In genomic region chr15:38415091-38415486, GRCm38 (mm10) we compare ENCODE assay signal across 18 mouse cellular contexts.
A peak's percentile ranks its signal among the peaks of the same experiment; 100 is the strongest.
DNase-seq lines count a peak whose midpoint lies in the region; ATAC-seq lines count a peak whose summit lies in the region.
"Had no signal": no experiment of that assay in that cellular context is flagged by ENCODE, and none has a peak within 500 bp of the region (broad histone marks: within the 10 kb centered on the region; RNA-seq: fewer than 3 reads in every experiment).

No protein-coding gene starts in this region.

- H3K36me3 ChIP-seq in kidney, embryonic 14.5 days (ENCODE audit: control insufficient read depth, insufficient read depth, low read length) = no peaks in the 10 kb centered on the region
- H3K36me3 ChIP-seq in lung, embryonic 16.5 days (ENCODE audit: control insufficient read depth, insufficient read depth, low read length) = no peaks in the 10 kb centered on the region
- H3K36me3 ChIP-seq: liver, embryonic 15.5 days; neural tube, embryonic 13.5 days had no signal

- H3K27me3 ChIP-seq in kidney, embryonic 14.5 days (ENCODE audit: control insufficient read depth, insufficient read depth, low read length) = no peaks in the 10 kb centered on the region
- no peaks in the 10 kb centered on the region for H3K27me3 ChIP-seq in lung, embryonic 16.5 days (ENCODE audit: control insufficient read depth, insufficient read depth, low read depth, low read length)
- H3K27me3 ChIP-seq: CH12.LX; liver, embryonic 15.5 days; neural tube, embryonic 13.5 days had no signal

- peak; percentile 34; the same call in 1 of the 2 replicates for ATAC-seq in kidney, embryonic 14.5 days (ENCODE audit: low FRiP score, low TSS enrichment)
- peak; percentile 44; the same call in 1 of the 2 replicates for ATAC-seq in lung, embryonic 16.5 days (ENCODE audit: low read depth)
- ATAC-seq in erythroblast, adult 5-6 weeks (replicated peaks; ENCODE audit: low FRiP score, poor library complexity, severe bottlenecking) = no peak
- ATAC-seq: activated CD4-positive, CD25-positive, alpha-beta regulatory T cell, adult 4 months; forebrain, embryonic 16.5 days had no signal

- WGBS in kidney, embryonic 14.5 days = 26% methylated on average over 2 of the region's 2 CpGs
- 40% methylated on average over 2 of the region's 2 CpGs for WGBS in lung, embryonic 16.5 days

- H3K27ac ChIP-seq in kidney, embryonic 14.5 days (ENCODE audit: low read depth, low read length) = no peak overlapping the region
- H3K27ac ChIP-seq in lung, embryonic 16.5 days (ENCODE audit: low read length) = peak overlapping the region; percentile 23; the same call in 1 of the 2 replicates
- H3K27ac ChIP-seq: liver, embryonic 15.5 days; neural tube, embryonic 13.5 days had no signal

- no peak overlapping the region for H3K4me3 ChIP-seq in kidney, embryonic 14.5 days (ENCODE audit: low read length)
- H3K4me3 ChIP-seq in lung, embryonic 16.5 days (ENCODE audit: low read length) = no peak overlapping the region
- H3K4me3 ChIP-seq: liver, embryonic 15.5 days; megakaryocyte, embryonic 14.5 days; neural tube, embryonic 13.5 days had no signal

- H3K4me1 ChIP-seq in kidney, embryonic 14.5 days (ENCODE audit: control insufficient read depth, insufficient read depth, low read length) = peaks cover 1% of the 10 kb centered on the region; the same call in 1 of the 2 replicates
- H3K4me1 ChIP-seq in lung, embryonic 16.5 days (replicated peaks; ENCODE audit: control insufficient read depth, insufficient read depth, low read length) = peaks cover 6% of the 10 kb centered on the region; the same call in 1 of the 2 replicates
- H3K4me1 ChIP-seq: liver, embryonic 15.5 days had no signal

- intact Hi-C loops in heart, postnatal 36 days (cut with DNase I) = no loop called here

- H3K9ac ChIP-seq in kidney, embryonic 14.5 days (ENCODE audit: low read depth, low read length) = no peak overlapping the region
- no peak overlapping the region for H3K9ac ChIP-seq in lung, embryonic 16.5 days (ENCODE audit: low read length)
- H3K9ac ChIP-seq: liver, embryonic 15.5 days; neural tube, embryonic 13.5 days had no signal

- H3K9me3 ChIP-seq in kidney, embryonic 14.5 days (ENCODE audit: control insufficient read depth, low read length) = no peaks in the 10 kb centered on the region
- H3K9me3 ChIP-seq in lung, embryonic 16.5 days (ENCODE audit: control insufficient read depth, low read length) = no peaks in the 10 kb centered on the region
- H3K9me3 ChIP-seq: liver, embryonic 15.5 days; neural tube, embryonic 13.5 days had no signal

- no peak overlapping the region for H3K4me2 ChIP-seq in kidney, embryonic 14.5 days (replicated peaks; ENCODE audit: low read depth, low read length)
- H3K4me2 ChIP-seq in lung, embryonic 16.5 days (ENCODE audit: low read depth, low read length) = no peak overlapping the region
- H3K4me2 ChIP-seq: liver, embryonic 15.5 days; neural tube, embryonic 13.5 days had no signal

- DNase-seq in heart, adult 11 months = peak; percentile 87
- DNase-seq in heart, postnatal 36 days = no peak
- no peak for DNase-seq in kidney, adult 11 months
- DNase-seq in lung, postnatal 36 days = no peak
- DNase-seq in B cell, adult 2 months = no peak
- DNase-seq: adrenal gland, postnatal 36 days; cerebellum, adult 9-10 months; layer of hippocampus, postnatal 36 days; right cerebral cortex, postnatal 4 days had no signal
